Mouse (Mus musculus) stomach, postnatal 0 days (tissue): ENCODE measurements around the gene Dqx1. TPM values are rescaled to one million over a fixed set of nuclear protein-coding genes. Genes with fewer than 3 reads are reported as not detected.

ENCODE experiments used
- ATAC-seq: fragments of 200-750 bp; cut with Nextera tagmentation; 2 replicates; pipeline ENCODE4 v1.8.0; 2017; ENCODE audit not compliant: low FRiP score, low TSS enrichment
- DNase-seq: peaks from one replicate; pipeline ENCODE4 v3.0.0-alpha.2; 2016; ENCODE audit warnings: low spot score
- H3K27ac ChIP-seq: fragments of 300-500 bp; sonication (generic); replicated peaks from 2 replicates; pipeline ENCODE4 v1.5.1; 2014; ENCODE audit warnings: mild to moderate bottlenecking, control low read depth
- H3K27me3 ChIP-seq: fragments of 300-500 bp; sonication (generic); 2 replicates; pipeline ENCODE4 v1.6.1; 2014; ENCODE audit warnings: low read length; ENCODE audit not compliant: control insufficient read depth, insufficient read depth
- H3K36me3 ChIP-seq: fragments of 300-500 bp; sonication (generic); 2 replicates; pipeline ENCODE4 v1.6.1; 2014; ENCODE audit warnings: low read length, mixed read lengths; ENCODE audit not compliant: control insufficient read depth, insufficient read depth
- H3K4me1 ChIP-seq: fragments of 300-500 bp; sonication (generic); replicated peaks from 2 replicates; pipeline ENCODE4 v1.6.1; 2014; ENCODE audit warnings: antibody characterized with exemption; ENCODE audit not compliant: control insufficient read depth, insufficient read depth
- H3K4me2 ChIP-seq: fragments of 300-500 bp; sonication (generic); replicated peaks from 2 replicates; pipeline ENCODE4 v1.6.1; 2014; ENCODE audit warnings: low read depth, mild to moderate bottlenecking, control low read depth, moderate library complexity
- H3K4me3 ChIP-seq: fragments of 300-500 bp; sonication (generic); 2 replicates; pipeline ENCODE4 v1.5.1; 2014; ENCODE audit warnings: low read depth, low read length, control low read depth
- H3K9ac ChIP-seq: fragments of 300-500 bp; sonication (generic); 2 replicates; pipeline ENCODE4 v1.6.1; 2014; ENCODE audit warnings: mild to moderate bottlenecking, low read length, control low read depth, mixed read lengths
- H3K9me3 ChIP-seq: fragments of 300-500 bp; sonication (generic); 2 replicates; pipeline ENCODE4 v1.6.1; 2016; ENCODE audit warnings: low read length; ENCODE audit not compliant: control insufficient read depth
- CTCF ChIP-seq: IDR thresholded peaks from 2 replicates; pipeline ENCODE4 v1.5.1; 2016; ENCODE audit warnings: antibody characterized with exemption, low read depth, mild to moderate bottlenecking, moderate library complexity
- EP300 ChIP-seq: optimal IDR thresholded peaks from 2 replicates; pipeline ENCODE3; 2016; ENCODE audit warnings: antibody characterized with exemption
- WGBS: fragments of 180-500 bp; shearing (Covaris S2); extraction: QIAGEN DNeasy Blood & Tissue Kit; methylation state at CpG from one replicate; pipeline ENCODE4 v1.1.7; 2014; 5-methylcytosine and 5-hydroxymethylcytosine counted together
- polyA plus RNA-seq: library from polyadenylated mRNA; unstranded; fragments of >200 nt; fragmentation: Nextera tagmentation; extraction: Ambion mirVana; gene quantifications from 2 replicates; pipeline ENCODE4 v1.2.1, GENCODE M21; 2015

Gene Dqx1
- polyA plus RNA-seq, 1 experiment from 2014 or later: 5.4 TPM

GRCm38 (mm10) chr6:83014482-83015466, 42.9 kb upstream of the Dqx1 start:
- H3K27me3 ChIP-seq: no peaks in the 10 kb centered on the region
- H3K4me1 ChIP-seq: no peaks in the 10 kb centered on the region
- no peaks in the 10 kb centered on the region for H3K9me3 ChIP-seq
- no peak overlapping the region for H3K4me2 ChIP-seq
- WGBS: 53% methylated on average over 12 of the region's 12 CpGs
- no peak overlapping the region for H3K9ac ChIP-seq
- H3K4me3 ChIP-seq: no peak overlapping the region
- H3K27ac ChIP-seq: 0 out of 2 replicates have a peak overlapping the region, but pooled peaks have one; percentile 56
- ATAC-seq (no peak; the same call in 1 of the 2 replicates), DNase-seq (no peak)
- H3K36me3 ChIP-seq: no peaks in the 10 kb centered on the region
- no peak for TF ChIP-seq CTCF
- TF ChIP-seq EP300: no peak

GRCm38 (mm10) chr6:83015749-83016148, 41.9 kb upstream of the Dqx1 start:
- WGBS: 82% methylated on average over 2 of the region's 2 CpGs
- no peak overlapping the region for H3K4me3 ChIP-seq
- no peaks in the 10 kb centered on the region for H3K36me3 ChIP-seq
- no peak overlapping the region for H3K9ac ChIP-seq
- no peak overlapping the region for H3K4me2 ChIP-seq
- H3K4me1 ChIP-seq: no peaks in the 10 kb centered on the region
- no peaks in the 10 kb centered on the region for H3K27me3 ChIP-seq
- DNase-seq (no peak), ATAC-seq (no peak)
- H3K27ac ChIP-seq: no peak overlapping the region
- no peak for TF ChIP-seq EP300
- no peak for TF ChIP-seq CTCF
- no peaks in the 10 kb centered on the region for H3K9me3 ChIP-seq

GRCm38 (mm10) chr6:83017190-83017589, 40.5 kb upstream of the Dqx1 start:
- ATAC-seq (0 out of 2 replicates have a peak, but pooled peaks have one; percentile 29), DNase-seq (no peak)
- Histone ChIP-seq H3K27me3 (no peaks in the 10 kb centered on the region), H3K4me2 (no peak overlapping the region), H3K9me3 (no peaks in the 10 kb centered on the region), H3K9ac (no peak overlapping the region), H3K36me3 (no peaks in the 10 kb centered on the region), H3K27ac (no peak overlapping the region), H3K4me1 (no peaks in the 10 kb centered on the region), H3K4me3 (no peak overlapping the region)
- WGBS: 56% methylated on average over 3 of the region's 3 CpGs
- TF ChIP-seq EP300: no peak
- no peak for TF ChIP-seq CTCF

- 60% methylated on average over 3 of the region's 3 CpGs for WGBS
- ATAC-seq (no peak), DNase-seq (no peak)
- H3K9ac ChIP-seq: no peak overlapping the region
- no peaks in the 10 kb centered on the region for H3K9me3 ChIP-seq
- H3K27me3 ChIP-seq: no peaks in the 10 kb centered on the region
- H3K27ac ChIP-seq: no peak overlapping the region
- TF ChIP-seq EP300 (no peak), CTCF (no peak)
- H3K36me3 ChIP-seq: no peaks in the 10 kb centered on the region
- no peak overlapping the region for H3K4me2 ChIP-seq
- no peak overlapping the region for H3K4me3 ChIP-seq
- H3K4me1 ChIP-seq: no peaks in the 10 kb centered on the region
Observed at GRCm38 (mm10) chr6:83019044-83019443, 38.6 kb upstream of the Dqx1 start.

GRCm38 (mm10) chr6:83020121-83020520, 37.5 kb upstream of the Dqx1 start:
- DNase-seq (no peak), ATAC-seq (no peak)
- H3K9ac ChIP-seq: no peak overlapping the region
- no peak overlapping the region for H3K27ac ChIP-seq
- no peaks in the 10 kb centered on the region for H3K4me1 ChIP-seq
- no peak overlapping the region for H3K4me3 ChIP-seq
- H3K4me2 ChIP-seq: no peak overlapping the region
- 83% methylated on average over 6 of the region's 6 CpGs for WGBS
- no peaks in the 10 kb centered on the region for H3K9me3 ChIP-seq
- no peak for TF ChIP-seq CTCF
- no peak for TF ChIP-seq EP300
- H3K36me3 ChIP-seq: no peaks in the 10 kb centered on the region
- no peaks in the 10 kb centered on the region for H3K27me3 ChIP-seq
